Mouse (Mus musculus) cerebellum, adult 18-20 months (tissue): ENCODE measurements around the gene Frmd4b.

Experiments
- DNase-seq, 2 experiments: peaks; one replicate each; pipeline ENCODE4 v3.0.0; 2021

Gene Frmd4b

DNA sequence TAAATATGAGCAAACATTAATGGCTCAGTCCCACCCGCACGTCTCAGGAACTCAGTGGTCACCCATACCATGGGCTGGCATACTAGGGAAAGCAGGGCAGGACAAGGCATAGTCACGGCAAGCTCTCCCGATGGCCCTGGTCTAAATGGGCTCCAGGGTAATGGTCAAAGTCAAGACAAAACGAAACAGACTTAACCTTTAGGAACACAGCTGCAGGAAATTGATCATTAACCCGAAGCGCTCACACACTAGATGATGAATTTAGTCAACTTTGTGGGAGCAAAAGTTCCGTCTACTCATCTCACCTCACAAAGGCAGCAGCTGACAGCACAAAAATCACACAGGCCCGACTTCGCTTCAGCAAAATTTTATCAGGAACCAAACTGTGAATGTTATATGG is 97.8 kb downstream of the Frmd4b start:
- no peak for DNase-seq

DNA sequence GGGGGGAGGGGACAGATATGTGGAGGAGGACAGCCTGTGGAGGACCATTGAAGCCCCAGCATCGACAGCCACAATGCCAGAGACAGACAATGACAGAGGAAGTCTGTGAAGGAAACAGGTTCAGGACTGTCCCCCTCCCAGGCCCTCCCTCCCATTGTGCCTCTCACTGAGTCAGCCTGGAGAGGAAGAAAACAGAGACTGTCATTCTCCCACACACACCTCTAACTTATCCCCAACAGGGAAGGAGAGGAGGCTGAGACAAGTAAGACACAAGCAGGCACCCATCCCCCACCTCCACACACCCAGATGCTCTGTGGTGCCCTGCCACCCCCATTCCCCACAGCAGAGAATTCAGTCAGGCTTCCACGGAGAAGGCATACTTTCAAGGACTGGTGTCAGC is 98.9 kb downstream of the Frmd4b start:
- DNase-seq: no peak

DNA sequence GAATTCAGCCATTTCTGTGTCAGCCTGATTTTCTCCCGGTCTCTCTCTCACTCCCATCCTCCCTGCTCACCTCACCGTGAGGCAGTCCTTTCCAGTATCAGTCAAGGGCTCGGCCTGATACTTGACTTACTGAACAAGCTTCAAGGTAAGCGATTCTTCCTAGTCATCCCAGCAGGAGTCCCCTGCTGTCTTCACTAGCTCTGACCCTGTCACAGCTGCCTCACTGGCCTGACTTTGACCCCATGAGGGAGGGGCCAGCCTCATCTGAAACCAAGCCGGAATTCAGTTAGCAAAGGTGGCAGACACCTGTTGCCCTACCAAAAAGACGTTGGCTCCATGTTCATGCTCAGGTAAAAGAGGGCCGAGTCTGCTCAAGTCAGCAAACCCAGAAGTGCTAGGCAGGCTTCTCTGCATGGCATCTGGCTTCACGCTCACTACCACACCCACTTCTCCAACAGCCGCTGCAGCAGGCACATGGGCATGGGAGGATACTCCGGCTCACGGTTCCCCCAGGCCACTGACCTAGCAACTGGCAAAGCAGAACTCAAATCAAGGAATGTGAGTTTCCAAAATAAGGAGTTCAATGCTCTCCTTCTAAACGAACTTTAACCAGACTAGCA is 99.6 kb downstream of the Frmd4b start:
- no peak for DNase-seq

DNA sequence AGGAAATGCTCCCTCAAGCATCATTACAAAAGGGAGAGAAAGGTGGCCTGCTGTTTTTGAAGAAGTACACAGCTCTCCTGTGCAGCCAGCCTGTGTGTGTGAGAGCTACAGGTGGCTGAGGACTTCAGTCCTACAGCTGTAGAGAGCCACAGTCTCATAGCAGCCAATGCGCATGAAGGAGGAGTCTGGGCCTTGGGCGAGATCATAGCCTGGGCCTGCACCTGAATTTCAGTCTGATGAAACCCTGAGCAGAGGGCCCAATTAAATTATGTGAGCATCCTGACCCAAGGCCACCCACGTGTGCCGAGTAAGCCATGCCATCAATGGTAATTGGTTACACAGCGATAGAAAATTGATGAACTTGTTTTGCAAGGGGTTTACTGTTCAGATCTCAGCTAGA is 100.4 kb downstream of the Frmd4b start:
- DNase-seq: no peak

DNA sequence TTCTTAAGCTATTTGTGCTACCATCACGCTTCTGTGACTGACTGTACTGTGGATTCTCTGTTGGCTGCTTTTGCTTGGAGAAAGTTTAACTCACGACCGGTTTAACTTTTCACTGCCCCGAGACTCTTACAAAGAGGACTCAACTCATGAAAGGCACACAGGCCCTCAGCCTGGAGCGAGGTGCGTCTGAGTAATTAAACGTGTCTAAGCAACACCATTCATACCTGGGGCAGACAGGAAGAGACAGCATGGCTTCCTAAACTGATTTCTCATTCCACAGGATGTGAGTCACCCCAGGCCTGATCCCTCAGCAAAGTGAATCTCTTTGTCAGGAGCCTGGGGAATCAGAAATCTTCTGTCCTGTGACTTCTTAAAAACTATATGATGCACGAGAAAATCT is 106.6 kb downstream of the Frmd4b start:
- DNase-seq: no peak

DNA sequence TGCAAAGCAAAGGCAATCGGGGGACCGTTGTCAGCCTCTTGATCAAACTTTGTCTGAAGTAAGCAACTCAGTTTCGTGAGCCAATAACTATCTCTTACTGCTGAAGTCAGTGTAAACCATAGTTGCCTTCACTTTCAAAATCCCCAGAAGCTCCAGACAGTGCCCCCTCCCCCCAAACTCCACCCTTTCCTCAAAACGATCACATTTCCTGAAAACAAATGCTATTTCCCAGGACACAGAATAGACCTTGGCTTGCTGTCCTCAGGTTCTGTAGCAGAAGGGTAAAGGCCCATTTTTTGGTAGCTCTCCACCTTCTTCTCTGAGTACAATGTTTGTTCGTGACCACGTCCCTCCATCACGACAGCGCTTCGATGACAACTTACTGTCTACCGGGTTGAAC is 107.9 kb downstream of the Frmd4b start:
- no peak for DNase-seq

DNA sequence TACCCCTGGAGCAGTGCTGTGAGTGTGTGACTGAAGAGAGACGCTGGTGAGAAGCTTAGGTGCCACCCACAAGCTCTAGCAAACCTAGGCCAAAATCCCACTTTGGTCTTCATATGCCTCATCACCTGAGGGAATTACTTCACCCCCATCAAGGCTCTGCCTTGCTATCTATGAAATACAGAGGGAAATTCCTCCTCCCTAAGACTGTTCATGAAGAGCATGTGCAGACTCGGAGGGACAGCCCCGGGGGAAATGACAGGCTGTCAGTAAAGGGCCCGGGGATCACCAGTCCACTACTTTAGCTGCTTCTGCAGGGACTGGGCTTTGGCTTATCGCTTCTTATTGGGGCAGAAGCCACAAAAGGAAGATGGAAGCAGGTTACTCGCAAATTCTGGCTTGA is 108.9 kb downstream of the Frmd4b start:
- DNase-seq: no peak

DNA sequence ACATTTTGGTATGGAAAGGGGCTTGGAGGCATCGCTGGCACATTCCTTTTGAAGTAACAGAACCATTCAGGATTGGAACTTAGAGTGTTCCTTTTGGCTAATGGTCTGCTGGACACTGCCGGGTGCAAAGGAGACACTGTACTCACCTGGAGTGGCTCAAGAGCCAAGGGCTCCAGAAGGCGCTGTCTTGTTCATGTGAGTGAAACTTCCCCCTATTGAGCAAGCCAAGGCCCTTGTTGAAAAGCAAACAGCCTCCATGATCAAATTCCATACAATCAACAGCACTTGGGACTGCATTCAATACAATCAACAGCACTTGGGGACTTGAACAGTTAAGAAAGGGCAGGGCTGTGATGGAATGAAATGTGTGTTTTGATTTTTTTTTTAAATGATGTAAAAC is 109.4 kb downstream of the Frmd4b start:
- DNase-seq: no peak

DNA sequence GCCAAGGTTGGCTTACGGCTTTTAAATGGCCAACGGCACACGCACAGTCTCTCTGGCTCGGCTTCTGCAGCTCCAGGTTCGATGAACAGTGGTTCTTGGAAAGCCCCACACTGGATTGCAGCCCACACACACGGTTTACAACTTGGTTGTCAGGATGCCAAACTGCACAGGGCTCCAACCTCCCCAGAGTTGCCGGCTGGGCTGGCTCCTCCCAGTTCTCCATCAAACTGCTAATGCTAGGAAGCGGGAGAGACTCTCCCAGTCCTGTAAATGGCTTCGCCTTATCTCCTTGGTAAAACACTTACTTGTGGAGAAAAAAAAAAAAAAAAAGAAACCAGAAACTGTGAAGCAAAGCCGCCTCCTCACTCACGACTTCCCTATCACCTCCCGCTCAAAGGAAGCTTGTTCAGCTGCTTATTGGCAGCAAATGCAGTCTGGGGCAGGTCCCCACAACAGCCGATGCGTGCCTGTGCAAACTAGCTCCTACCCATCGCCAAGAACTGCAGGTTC is 111.1 kb downstream of the Frmd4b start:
- peak; percentile 29 to 30 for DNase-seq

DNA sequence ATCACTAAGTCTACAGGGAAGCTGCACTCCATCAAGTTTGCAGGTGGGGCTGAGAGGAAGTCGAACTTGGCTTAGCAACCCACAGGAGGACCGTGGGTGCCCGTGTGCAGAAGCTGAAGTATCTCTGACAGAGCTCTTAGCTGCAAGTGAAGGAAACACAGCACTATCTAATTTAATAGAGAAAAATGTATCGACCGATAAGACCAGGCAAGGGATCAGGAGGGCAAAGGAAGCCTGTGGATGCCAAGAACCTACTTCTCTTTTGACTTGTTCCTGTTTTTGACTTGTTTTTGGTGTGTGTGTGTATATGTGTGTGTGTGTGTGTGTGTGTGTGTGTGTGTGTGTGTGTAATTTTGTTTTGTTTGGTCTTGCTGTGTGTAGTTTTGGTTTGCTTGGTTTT is 112.7 kb downstream of the Frmd4b start:
- no peak for DNase-seq

DNA sequence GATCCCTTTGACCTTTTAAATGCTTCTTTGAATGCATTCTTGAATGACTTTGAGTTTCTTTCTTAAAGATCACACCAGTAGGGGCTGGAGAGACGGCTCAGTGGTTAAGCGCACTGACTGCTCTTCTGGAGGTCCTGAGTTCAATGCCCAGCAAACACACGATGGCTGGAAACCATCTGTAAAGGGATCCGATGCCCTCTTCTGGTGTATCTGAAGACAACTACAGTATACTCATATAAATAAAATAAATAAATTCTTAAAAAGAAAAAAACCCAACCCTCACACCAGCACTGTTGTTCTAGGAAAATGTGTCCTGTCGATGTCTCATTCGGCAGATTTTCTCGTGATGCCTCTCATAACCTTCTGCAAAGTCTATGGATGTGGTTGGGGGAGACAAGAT is 116.3 kb downstream of the Frmd4b start:
- DNase-seq: no peak

DNA sequence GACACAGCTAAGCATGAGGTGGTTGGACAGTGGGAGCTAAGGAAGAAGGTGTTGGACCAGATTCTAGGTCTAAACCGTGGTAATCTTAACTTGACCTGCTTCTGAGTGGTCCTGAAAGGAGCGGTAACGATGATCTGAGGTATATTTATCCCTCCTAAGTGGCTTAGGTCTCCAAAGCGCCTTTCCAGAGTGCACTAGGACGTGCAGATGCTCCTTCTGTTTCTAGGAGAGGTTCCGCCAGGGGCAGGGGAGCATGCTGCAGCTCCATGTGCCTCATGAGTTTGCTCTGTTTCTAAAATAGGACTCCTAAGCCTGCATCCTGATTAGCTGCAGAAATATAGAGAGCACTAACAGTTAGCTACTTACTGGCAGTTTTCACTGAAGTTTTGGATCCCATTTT is 117.1 kb downstream of the Frmd4b start:
- no peak for DNase-seq

DNA sequence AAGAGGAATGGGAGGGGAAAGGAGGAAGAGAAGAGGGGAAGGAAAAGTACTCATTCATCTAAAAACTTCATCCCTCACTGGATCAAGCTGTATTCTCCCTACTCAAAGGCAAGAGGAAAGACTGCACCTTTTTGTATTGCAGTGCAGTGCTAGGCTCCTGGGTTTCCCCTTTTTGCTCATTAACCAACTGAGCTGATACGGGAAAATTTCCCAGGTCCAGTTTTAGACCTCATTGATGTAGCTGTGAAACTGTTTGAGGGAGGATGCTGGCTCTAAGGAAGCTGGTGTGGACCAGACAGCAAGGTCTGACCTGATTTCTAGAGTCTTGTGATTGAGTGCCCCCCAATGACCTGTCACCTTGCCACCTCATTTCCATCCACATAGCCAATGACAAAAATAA is 121.3 kb downstream of the Frmd4b start:
- no peak for DNase-seq

DNA sequence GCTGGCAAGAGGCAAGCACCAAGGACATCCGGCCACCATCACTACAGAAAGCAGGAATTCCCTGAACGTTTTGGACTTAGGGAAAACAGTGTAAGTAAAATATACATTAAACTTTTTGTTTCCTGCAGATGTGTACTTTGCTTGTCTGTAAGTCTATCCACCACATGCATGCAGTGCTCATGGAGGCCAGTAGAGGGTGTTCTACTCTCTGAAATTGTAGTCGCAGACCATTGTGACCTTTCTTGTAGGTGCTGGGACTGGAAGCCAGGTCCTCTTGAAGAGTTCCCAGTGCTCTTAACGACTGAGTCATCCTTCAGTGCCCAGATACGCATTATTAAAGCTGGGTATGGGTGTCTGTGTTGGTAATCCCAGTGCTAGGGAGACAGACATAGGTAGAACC is 126.3 kb downstream of the Frmd4b start:
- DNase-seq: no peak

DNA sequence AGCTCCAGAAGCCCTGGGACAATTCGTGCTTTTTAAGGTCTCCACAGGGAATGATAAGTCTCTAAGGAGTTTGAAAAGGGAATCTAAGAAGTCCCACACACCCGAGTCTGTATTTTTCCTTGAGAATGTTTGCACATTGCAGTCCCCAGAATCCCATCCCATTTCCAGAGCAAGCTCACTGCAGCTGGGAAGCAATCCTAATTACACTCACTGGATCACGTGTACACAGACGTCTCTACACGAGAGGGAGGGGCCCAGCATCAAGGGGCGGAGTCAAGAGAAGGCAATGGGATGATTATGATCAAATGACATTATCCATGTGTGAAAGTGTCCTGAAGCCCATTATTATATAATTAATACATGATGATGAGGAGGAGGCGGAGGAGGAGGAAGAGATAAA is 128.5 kb downstream of the Frmd4b start:
- DNase-seq: peak; percentile 12 to 26

DNA sequence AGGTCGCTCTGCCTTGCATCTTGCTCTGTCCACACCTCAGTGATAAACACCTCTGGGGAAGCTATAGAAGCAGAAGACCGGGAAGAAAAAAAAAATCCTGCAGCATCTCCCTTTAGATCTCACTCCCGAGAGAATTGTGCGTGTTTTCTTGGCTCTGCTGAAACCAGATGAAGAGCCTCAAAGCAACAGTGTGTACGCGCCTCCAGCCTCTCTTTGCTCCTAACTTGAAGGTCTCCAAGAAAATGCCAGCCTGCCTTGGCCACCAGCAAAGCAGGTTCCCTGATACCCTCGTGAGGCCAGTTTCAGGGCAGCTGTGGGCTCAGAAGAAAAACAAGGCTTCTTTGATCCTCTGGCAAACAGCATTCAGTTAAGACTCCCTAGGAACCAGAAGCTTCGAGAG is 129.1 kb downstream of the Frmd4b start:
- peak in 1 of 2 experiments; percentile 24 for DNase-seq

DNA sequence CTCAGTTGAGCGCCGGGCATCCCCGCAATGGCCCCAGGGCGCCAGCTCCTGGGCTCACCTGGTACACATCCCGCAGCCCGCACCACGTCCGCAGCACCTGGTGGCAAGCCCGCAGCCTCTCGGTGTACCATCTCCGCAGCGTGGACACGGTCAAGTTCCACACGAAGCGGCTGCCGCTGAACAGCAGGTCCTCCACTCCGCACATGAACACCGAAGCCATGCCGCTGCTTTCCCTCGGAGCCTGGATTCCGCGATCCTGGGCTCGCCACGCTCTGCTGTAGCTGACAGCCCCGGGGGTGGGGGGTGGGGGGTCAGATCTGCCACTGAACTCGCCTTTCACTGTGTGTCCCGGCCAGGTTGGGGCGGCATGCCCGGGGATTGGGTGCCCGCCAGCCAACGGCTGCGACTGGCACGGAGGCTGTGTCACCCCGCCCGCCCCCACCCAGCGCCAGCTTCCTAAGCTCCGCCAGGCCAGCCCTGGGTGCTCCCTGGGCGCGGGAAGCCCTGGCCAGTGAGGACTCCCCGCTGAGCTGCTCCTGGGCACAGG is 129.7 kb downstream of the Frmd4b start:
- DNase-seq: peak; percentile 63 to 78

DNA sequence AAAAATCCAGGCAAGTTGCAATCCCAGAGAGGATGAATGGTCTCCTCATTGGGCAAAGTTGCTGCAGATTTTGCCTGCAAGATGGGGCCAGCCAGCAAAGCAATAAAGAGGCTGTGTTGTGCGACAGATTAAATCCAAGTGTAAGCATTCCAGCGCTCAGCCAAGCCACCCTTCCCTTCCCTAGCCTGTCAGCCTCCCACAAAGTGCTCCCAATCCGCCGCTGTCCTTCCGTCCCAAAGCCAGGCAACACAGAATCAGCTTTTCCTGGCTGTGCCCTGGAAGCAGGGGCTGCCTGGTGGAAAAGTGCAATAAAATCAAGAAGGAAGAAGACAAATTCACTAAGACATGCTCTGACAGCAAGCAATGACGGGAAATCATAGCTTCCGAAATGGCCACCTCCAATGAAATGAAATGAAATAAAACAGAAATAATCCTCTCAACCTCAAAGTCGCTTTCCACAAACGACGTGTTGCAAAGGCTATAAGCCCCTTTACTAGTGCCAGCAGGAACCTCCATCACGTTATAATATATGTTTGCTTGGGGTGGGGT is 130.5 kb downstream of the Frmd4b start:
- peak in 1 of 2 experiments; percentile 9 for DNase-seq

DNA sequence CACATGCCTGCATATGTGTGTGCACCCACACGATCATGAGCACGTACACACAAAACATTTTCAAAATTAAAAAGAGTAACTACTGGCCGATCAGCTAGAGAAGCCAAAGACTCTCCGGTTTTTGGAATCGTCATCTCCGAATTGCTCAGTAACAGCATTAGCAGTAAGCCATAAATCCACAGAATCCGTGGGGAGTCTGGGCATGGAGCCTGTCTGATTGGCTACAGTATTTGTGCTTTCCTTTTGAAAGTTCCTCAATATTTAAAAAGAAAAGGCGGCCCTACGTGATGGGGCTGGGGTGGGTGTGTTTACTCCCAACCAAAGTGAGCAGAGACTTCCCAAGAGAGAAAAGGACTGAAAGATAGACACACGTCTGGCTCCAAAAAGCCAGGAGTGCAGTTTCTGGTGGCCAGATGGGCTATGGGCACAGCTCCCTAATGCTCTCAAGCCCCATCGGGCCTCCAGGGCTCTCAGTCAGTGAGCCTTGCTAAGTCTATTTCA is 131.4 kb downstream of the Frmd4b start:
- no peak for DNase-seq

DNA sequence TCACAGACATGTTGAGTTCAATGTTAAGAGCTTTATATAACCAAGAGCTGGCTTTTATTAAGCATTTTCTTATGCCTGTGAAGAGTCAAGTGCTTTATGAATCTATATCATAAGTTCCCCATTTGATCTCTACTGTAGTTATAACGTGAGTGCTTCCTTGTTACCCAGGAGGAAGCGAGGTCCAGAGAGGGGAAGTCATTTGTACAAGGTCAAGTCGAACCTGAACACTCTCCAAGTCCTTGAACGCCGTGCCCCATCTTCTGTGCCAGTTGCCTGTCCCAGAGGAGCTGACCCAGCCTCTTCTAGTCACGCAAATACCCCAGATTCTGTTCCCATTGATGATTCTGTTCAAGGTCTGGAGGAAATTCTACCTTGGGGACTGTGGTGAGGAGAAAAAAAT is 135.4 kb downstream of the Frmd4b start:
- DNase-seq: no peak

DNA sequence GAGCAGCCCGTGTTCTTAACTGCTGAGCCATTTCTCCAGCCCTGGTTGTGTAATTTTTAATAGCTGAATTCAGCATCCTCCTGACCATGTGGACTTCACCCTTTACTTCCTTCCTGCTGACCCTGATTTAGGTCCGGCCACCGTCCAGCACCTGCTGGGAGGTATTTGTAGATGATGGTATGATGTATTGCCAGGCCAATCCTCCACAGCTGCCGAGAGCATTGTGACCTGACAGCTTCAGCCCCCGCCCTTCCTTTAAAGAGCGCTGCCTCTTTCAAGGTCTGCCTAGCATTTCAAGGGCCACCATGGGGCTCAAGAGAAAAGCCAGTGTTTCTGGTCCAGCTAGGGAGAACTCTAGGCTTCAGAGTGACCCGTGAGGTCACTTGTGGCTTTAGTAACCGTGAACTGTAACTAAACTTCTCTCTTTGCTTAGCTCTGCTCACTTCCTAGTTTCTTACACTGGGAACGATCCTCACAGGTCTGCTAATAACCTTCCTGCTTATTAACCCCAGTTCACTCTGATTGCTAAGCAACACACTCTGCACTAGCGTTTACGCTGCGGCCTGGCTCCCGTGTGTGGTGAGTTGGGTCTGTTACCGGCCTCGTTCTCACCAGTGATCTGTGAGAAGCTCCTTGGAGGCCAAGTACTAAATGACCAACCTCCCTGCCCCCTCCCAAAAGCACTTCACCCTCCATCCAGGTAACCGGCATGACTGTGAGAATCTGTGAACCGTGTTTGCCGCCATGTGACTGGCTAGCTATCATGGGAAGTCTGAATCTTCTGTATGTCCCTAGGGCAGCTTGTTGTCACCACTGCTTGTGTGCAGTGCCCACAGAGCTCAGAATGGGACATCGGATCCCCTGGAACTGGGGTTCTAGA is 138.1 kb downstream of the Frmd4b start:
- DNase-seq: no peak

DNA sequence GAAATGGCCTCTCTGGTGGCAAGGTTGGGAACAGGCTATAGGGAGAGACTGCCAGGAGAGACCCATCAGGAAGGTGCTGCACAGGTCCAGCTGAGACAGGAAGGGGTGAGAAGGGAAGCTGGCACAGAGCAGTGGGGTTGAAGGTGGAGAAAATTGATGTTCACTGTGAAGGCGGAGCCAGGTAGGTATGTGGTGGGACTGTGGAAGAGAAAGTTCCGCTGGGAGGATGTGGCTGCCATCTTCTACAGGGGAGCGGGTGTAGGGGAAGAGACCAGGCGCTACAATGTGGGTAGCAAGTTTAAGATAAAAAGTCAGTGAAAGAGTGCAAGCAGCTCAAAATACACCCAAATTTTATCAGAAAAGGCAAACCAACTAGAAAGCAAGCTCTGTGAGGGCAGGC is 143.7 kb downstream of the Frmd4b start:
- no peak for DNase-seq

DNA sequence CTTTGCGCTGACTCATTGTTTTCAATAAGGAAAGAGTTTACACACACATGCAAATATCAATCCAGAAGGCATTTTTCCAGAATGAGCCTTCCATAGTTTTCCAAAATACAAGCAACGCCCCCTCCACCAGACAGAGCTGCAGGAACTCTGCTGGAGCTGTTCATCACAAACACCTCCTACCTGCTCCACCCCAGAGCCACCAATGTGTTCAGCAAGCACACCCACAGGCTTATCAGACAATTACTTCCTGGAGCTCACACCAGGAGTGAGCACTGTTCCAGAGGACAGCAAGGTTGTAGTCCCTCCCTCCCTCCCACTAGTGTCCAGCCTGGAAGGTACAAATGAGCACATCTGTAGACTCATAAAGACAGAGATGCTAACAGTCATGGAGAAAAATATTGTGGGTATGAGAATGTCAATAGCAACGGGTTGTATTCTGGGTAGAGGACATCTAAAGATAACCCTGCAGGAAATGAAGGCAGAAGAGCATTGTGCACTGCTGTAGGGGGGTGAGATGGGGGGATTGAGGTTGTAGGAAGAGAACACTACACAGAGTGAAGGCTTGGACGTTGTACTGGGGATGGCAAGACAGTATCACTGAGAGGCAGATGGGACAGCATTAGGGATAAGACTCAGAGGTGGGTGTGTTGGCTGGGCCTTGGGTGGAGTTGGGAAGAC is 144.3 kb downstream of the Frmd4b start:
- no peak for DNase-seq
